Mouse (Mus musculus): ENCODE data around the gene Lrrc4.
A peak's percentile ranks its signal among the peaks of the same experiment; 100 is the strongest.

Lrrc4 gene

DNA sequence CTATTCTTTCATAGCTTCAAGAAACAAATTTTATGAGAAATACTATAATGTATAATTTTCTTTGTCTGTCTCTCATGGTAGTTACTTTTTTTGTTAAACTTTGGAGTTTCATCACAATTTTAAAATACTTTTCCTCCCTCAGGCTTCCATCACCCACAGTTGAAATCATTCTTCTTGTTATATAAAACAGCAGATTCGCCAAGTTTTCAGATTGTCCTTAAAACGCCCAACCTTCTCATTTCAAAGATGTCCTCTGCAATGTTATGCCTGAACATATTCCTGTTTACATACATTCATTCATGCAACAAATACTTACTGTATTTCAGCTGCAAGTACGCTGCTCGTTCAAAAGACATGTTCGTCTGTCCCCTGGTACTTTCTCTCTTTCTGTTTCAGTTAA lies 167.9 kb downstream of the Lrrc4 start:
- no peak for DNase-seq

DNA sequence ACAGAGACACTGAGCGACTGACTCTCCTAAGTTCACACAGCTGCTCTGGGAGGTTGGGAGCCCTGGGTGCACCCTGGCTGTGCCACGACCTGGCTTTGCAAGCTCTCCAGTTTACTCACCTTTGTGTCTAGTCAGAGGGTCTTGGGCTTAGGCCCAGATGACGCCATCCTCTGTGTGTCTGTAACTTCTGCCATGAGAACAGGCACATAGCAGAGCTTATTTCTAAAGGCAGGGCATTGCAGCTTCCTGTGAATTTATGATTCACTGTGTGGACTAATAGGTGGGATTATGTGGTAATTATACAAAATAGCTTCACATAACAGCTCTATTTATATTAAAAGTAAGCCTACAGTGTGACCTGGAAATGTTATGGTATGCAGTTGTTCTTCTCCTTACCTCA lies 168.5 kb downstream of the Lrrc4 start:
- no peak for DNase-seq

DNA sequence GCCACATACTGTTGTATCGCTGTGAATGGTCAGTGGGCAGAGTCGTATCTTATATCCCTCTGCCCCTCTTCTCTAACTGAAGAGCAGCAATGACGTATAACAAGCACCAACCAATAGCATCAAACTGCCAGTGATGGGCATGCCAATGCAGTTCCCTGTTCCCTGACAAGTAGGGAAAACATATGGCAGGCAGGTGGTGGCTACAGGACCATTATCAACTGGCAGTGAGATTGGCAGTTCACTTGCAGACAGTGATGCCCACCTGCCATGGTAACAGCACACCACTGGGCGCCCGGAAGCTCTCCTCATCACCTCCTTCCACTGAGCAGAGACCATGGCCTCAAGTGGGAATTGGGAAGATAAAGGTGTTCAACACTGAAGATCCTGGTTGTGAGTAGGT lies 175.0 kb downstream of the Lrrc4 start:
- DNase-seq, result peak; percentile 50 to 55

DNA sequence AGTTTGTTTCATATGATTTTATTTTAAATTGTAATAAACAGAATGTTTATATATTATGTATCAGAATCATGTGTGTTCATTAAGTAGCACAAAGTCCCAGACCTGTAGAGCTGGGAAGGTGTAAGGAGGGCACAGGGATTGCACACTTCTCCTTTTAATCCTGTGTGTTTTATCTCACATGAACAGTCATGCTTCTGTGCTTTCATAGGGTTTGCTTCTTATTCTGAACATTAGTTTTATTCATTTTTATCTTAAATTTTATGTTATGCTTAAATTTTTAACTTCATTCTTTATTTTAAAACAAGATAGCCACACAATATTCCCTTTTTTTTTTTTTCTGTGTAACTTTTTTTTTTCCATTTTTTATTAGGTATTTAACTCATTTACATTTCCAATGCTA lies 186.3 kb downstream of the Lrrc4 start:
- DNase-seq, result no peak

DNA sequence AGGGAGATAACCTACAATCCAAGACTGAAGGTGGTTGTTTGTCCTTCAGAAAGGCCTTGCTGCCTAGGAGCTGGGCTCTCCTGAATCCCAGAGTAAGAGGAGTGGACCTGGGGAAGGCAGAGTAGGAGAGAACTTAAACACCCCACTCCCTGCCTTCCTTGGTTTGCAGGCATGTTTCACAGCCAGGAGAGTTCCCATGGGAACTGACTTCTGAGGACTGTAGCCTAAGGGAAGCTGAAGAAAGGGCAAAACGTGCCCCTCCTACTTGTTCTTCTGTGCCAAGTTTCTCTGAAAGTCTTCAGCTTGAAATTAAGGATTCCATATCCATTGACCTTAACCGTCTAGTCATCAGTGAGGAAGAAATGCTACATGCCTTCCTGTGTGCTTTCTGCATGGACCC lies 188.6 kb downstream of the Lrrc4 start:
- no peak for DNase-seq

DNA sequence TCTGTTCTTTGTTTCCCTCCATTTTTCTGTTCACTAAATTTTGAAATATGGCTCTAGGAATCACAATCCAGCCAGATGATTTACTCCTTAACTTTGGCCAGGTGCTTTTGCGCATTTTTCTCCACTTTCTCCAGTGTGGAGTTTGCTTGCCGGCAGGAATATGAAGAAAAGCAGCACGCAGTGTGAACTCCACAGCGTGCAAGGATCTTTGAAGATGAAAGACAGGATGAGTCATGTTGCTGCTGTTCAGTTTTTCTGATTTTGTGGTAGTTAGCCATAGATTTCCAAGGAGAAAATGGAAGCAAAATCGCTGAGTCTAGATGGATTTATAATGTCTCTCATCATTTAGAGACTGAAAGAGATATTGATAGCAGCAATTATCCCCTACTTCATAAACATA lies 191.5 kb downstream of the Lrrc4 start:
- DNase-seq, result no peak

DNA sequence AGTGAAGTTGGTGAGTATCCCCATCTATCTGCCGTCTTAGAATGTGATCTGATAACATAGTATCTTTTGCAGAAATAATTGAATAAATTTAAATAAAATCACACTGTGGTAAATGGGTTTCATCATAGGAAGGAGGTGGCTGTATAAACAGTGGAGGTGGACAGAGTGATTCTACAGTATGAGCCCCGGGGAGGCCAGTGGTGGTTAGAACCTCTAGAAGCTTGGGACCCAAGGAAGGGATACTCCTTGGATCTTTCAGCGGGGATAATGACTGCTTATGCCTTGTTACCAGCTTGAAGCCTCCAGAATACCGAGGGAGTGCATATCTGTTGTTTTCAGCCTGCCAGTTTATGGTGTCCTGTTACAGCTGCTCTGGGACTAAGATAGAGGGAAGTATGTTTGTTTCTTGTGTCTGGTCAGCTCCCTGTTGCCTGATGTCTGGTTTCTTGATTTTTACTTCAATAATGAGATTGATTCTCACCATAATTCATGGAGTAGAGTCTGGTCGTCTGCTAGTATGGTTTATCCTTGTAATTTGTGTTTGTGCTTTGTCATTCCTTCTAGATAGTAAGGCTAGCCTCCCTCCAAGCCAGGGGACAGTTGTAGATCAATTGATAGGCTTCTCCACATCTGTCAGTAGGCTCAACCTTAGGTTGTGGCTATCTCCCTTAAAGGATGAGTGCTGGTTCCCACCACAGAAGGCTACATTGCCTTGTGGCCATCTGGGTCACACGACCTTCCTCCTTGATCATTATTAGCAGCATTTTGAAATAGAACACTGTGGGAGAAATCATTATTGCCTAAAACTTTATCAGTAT lies 195.8 kb downstream of the Lrrc4 start:
- DNase-seq, result no peak

DNA sequence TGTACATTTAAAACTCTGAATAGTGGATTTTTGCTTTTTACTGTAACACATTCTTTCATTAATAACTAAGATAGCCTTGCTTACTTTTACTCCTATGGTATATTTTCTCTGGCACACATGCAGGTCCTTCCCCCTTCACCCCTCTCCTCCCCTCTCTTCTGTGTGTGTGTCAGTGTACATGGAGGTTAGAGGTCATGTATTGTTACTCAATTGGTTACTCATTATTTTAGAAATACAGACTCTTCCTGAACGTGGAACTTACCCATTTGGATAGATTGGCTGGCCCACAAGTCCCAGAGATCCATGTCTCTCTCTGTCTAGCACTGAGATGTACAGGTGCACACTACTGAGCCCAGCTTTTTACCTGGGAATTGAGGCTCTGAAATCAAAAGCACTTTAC lies 196.5 kb downstream of the Lrrc4 start:
- no peak for DNase-seq

DNA sequence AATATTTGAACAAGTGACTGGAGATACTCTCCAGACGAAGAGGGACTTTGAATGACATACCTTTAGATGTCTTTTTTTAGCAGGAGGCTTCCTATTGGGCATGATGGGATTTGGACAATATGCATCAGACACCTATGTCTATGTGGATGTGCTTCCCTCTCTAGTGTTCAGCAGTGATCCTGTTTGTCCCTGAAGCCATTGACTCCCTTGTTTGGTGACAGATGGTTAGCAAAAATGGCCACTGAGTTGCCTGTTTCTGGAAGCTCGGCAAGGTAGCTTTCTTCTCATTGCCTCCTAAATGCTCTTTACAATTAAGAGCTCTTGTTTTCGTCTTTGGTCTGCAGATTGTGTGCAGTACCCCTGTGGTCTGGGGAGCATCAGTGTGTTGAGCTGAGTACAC lies 197.9 kb downstream of the Lrrc4 start:
- peak; percentile 39 to 51 for DNase-seq

DNA sequence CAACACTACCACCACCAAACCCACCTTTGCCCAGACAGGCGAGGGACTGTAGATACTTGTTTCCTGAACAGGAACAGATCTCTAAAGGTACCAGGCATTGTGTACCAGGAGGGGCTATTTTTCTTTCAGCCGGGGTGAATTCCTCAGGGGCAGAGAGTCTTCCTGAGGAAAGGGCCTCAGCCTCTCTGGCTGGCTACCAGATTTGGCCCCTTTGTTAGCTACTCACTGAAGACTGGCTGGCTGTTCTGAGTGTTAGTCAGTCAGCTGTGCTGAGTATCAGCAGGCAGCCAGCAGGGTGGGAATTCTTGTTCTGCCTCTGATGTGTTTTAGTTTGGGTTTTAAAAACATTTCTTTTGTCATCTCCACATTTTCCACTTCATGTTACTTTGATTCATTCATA lies 198.4 kb downstream of the Lrrc4 start:
- peak; percentile 31 to 33 for DNase-seq

DNA sequence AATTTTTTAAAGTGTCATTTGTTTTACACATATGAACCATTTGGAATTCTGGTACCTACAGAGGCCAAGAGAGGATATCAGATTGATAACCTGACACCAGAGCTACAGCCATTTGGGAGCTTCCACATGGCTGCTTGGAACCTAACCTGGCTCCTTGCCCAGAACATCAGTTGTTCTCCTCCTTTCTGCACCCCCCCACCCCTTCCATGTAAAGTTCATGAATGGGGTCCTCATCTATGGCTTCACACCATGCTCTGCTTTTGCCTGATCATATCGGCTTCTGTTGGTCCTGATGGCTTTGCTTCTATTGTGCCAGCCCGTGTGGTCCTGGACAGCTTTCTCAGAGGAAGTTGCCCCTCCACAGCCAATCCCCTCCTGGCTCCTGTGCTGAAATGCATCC lies 200.6 kb downstream of the Lrrc4 start:
- peak in 1 of 2 experiments; percentile 37 for DNase-seq

DNA sequence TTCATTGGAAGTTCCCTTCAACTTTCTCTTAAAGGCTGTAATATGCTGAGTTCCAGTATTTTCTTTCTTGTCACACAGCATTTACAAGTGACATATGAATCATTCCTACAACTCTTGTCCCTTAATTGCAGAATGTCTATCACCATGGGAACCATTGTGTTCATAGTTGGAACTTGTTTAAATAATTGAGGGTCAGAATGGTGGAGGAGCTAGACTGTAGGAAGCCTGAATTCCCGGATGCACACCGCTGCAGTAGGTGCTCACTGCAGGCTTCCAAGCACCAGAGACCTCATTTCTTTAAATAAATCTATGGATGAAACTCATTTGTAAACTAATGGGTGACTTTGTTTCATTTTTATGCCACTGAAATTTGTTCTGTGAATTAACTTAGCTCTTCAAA lies 201.7 kb downstream of the Lrrc4 start:
- no peak for DNase-seq

DNA sequence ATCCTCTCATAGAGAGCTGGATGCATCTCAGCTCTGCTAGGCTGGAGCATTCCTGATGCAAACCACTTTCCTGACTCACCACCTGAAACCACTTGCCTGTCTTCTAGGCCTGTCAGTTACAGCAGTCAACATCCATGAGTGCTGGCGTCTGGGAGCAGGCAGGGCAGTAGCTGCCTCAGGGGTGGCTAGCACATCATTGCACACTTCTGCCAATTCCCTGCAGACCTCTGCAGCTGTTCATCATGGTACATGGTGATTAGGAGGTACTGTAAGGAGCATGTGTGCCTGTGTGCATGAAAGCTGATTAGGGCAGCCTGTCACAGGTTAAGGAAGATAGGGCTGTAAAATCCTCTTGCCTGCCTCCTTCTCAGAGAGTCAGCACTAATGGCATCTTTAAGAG lies 203.1 kb downstream of the Lrrc4 start:
- DNase-seq, result no peak

DNA sequence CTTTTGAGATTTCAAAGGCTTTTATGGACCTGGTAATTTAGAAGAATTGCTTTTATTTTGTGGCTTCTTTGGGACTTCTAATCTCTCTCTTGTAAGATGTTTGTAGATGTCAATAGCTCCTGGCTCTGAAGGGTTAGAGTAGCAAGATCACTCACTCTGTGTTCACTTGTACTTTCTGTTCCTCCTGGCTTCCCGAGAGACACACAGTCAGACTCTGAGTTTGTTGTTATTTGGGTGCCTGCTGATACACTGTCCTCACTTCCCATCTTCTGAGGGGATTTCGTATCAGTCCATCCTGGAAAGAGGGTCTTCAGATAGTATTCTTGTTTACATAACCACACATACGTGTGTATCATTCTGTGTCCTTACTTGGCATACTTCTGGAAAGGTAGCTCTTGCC lies 208.6 kb downstream of the Lrrc4 start:
- no peak for DNase-seq

DNA sequence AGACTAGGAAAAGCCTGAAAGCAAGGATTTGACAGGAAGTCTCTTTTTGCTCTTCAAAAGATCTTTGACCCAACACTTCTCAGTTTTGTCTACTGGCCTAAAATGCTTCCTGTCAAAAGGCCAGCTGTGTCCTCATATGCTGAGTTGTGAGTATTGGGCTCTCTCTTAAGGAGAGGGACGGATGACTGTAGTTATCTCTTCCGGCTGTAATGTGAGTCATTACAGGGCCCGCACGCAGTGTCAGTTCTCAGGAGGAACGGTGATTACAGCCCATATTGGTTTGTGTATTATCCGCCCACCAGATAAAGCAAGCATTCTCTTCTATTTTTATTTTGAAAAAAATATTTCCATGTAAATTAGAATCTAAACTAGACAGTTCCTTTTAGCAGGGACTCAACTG lies 209.0 kb downstream of the Lrrc4 start:
- DNase-seq, result no peak

DNA sequence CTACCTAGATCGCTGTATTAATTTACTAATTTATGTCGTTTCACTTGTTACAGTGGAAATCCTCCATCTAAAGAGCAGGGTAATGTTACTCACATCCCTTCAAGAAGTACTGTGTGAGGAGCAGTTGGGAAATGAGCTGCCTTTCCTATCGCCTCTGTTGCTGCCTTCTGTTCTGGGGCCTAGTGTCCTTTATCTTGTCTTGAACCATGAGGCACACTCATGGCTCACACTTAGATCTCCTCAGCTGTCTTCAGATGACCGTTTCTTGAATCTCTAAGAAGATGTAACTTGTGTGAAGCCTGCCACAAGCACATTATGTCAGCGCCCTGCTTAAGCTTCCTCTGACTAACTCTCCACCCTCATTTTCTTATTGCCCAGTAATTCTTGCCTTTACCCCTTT lies 209.6 kb downstream of the Lrrc4 start:
- no peak for DNase-seq

DNA sequence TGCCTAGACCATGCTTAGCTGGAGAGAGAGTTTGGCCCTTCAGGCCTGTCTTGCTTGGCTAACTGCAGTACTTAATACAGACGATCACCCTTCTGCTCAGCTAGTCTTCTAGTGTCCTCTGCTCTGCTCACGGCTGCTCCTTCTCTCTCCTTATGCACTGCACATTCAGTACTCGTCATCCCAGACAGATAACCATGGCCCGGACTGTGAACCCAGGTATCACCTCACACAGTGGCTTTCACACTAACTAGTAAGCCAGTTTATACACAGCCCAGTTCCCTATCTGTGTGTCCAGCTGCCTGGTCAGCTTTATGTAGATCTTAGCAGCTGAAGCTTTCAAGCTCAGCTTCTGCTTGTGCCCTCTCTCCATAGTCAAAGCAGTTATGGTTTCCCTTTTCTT lies 210.1 kb downstream of the Lrrc4 start:
- no peak for DNase-seq

DNA sequence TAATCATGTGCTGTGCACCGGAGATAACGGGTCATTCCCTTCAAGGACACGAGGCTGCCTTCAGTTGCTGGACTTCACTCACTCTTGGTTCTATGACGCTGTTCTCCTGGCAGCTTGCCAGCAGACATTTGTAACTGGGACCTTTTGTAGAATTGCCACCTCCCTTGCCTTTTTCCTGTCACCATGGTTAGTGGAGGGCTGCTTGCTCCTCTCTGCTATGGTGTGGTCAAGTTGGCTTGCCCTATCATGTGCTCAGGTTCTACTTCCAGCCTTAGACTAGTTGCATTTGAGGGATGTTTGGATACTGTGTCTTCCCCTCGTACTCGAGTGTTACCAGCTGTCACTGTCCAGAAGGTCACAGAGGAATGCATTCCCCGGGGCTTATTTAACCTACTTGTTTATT lies 212.8 kb downstream of the Lrrc4 start:
- peak; percentile 60 to 63 for DNase-seq

DNA sequence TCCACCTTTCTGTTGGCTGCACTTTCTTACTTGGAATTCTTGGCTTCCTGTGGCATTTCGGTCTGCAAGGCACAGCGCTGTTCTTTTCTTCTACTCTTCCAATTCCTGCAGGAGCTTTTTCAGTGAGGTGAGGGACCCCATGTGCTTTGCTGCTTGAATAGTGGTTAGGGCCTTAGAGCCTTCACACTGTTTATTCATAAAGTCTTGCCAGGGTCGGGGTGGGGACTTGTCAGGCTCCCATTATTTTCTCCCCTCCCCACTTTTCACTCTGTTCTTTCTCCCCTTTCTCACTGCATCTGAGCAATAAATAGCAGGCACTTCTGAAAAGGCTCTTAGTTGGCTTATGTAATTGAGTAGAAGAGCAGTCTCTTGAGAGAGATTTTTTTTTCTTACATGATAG lies 213.2 kb downstream of the Lrrc4 start:
- no peak for DNase-seq

DNA sequence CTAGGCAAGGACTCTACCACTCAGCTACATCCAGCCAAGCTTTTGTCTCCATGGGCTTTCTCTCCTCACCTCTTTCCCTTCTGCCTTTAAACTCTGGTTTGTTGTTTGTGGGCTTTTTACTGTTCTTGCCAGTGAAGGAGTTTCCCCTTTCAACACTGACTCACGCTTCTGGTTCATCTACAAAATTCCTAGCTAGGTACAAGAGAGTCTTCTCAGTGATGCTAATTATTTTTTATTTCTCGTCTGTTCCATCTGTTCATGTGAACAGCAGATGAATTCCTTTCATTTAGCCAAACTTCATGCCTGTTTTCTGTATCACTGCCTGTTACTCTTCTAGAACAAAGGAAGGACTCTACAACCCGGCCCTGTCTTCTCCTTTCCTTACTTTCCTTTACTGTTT lies 215.6 kb downstream of the Lrrc4 start:
- DNase-seq, result no peak

DNA sequence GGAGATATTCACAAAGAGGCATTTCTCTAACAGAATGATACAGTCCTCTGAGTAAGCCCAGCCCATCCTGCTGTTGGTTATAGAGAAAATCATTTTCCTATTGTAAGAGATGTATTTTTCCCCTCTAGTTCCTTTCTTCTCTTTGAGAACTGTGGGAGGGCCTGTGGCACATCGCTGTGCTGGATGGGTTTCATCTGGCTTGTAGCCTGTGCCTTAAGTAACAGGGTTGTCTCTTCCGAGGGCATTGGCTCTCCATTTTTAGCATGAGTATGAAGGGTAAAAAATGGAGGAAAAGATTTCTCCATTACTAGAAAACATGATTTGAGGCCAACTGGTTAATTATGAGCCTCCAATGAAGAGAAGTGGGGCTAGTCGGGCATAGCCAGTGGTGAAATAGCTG lies 216.1 kb downstream of the Lrrc4 start:
- peak; percentile 25 to 49 for DNase-seq

DNA sequence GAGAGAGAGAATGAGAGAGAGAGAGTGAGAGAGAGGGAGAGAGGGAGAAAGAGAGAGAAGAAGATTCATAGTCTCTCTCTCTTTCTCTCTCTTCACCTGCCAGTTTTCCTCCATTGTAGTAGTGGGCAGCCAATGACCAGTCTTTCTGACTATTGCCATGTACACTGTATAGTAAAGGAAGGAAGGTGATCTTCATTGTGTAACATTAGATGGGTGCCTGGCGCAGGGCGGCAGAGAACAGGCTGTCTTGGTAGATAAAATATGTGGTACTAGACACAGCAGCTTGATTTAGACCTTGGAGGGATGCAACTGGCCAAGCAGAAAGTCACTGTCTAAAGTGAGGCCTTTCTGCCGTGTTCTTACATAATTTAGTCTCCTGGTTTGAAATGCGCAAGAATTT lies 216.7 kb downstream of the Lrrc4 start:
- no peak for DNase-seq

DNA sequence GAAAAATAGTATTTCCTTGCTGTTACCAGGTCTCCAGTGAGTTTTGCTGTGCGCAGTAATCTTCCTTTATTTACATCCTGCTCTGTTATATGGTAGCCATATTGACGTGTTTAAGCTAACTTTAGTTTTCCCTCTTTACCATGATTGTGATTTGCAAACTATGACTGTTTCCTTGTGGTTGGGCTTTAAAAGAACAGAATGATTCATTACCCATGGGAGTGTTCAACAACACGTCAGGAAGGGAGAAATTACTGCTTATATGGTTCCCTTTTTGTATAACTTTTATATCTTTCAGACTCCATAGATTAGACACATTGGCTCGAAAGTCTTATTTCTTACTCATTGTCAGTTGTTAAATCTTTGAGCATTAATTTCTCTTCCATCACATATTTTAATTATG lies 218.1 kb downstream of the Lrrc4 start:
- DNase-seq, result no peak
